Mouse (Mus musculus): ENCODE results near the gene Nrxn2. TPM values are rescaled to one million over a fixed set of nuclear protein-coding genes. Genes with fewer than 3 reads are reported as not detected.

Nrxn2 gene
- polyA plus RNA-seq, 1 experiment from 2014 or later: 41.7 TPM

GRCm38 (mm10) chr19:6536201-6536600 lies 117.7 kb downstream of the Nrxn2 start:
- Histone ChIP-seq H3K27me3 (replicated peaks; ENCODE audit: control insufficient read depth, insufficient read depth, low read length) (no peaks in the 10 kb centered on the region), H3K9me3 (replicated peaks; ENCODE audit: control insufficient read depth, low read length) (no peaks in the 10 kb centered on the region), H3K36me3 (ENCODE audit: control insufficient read depth, insufficient read depth, low read length) (no peaks in the 10 kb centered on the region), H3K4me1 (ENCODE audit: control insufficient read depth, insufficient read depth, low read length) (peaks cover 19% of the 10 kb centered on the region), H3K27ac (ENCODE audit: low read depth, low read length) (no peak overlapping the region), H3K4me3 (ENCODE audit: low read depth, low read length) (no peak overlapping the region), H3K9ac (ENCODE audit: low read length) (no peak overlapping the region), H3K4me2 (ENCODE audit: low read length) (no peak overlapping the region)
- WGBS: 84% methylated on average over 3 of the region's 3 CpGs
- ATAC-seq (no peak), DNase-seq (ENCODE audit: low spot score) (no peak)

- ATAC-seq: no peak
- peaks cover 16% of the 10 kb centered on the region for H3K4me1 ChIP-seq (ENCODE audit: control insufficient read depth, insufficient read depth, low read length)
- H3K4me2 ChIP-seq (ENCODE audit: low read length): no peak overlapping the region
- H3K9ac ChIP-seq (ENCODE audit: low read length): no peak overlapping the region
- H3K9me3 ChIP-seq (replicated peaks; ENCODE audit: control insufficient read depth, low read length): no peaks in the 10 kb centered on the region
- 75% methylated on average over 6 of the region's 6 CpGs for WGBS
- H3K36me3 ChIP-seq (ENCODE audit: control insufficient read depth, insufficient read depth, low read length): no peaks in the 10 kb centered on the region
- no peak overlapping the region for H3K27ac ChIP-seq (ENCODE audit: low read depth, low read length)
- H3K4me3 ChIP-seq (ENCODE audit: low read depth, low read length): no peak overlapping the region
- no peak for DNase-seq (ENCODE audit: low spot score)
- H3K27me3 ChIP-seq (replicated peaks; ENCODE audit: control insufficient read depth, insufficient read depth, low read length): no peaks in the 10 kb centered on the region
Observed at GRCm38 (mm10) chr19:6536696-6537095, 118.2 kb downstream of the Nrxn2 start.

GRCm38 (mm10) chr19:6537526-6537925 lies 119.0 kb downstream of the Nrxn2 start:
- DNase-seq (ENCODE audit: low spot score) (no peak), ATAC-seq (no peak)
- peaks cover 10% of the 10 kb centered on the region for H3K4me1 ChIP-seq (ENCODE audit: control insufficient read depth, insufficient read depth, low read length)
- H3K27ac ChIP-seq (ENCODE audit: low read depth, low read length): no peak overlapping the region
- 79% methylated on average over 8 of the region's 8 CpGs for WGBS
- H3K36me3 ChIP-seq (ENCODE audit: control insufficient read depth, insufficient read depth, low read length): no peaks in the 10 kb centered on the region
- H3K27me3 ChIP-seq (replicated peaks; ENCODE audit: control insufficient read depth, insufficient read depth, low read length): no peaks in the 10 kb centered on the region
- H3K4me3 ChIP-seq (ENCODE audit: low read depth, low read length): no peak overlapping the region
- no peak overlapping the region for H3K4me2 ChIP-seq (ENCODE audit: low read length)
- H3K9ac ChIP-seq (ENCODE audit: low read length): no peak overlapping the region
- no peaks in the 10 kb centered on the region for H3K9me3 ChIP-seq (replicated peaks; ENCODE audit: control insufficient read depth, low read length)

- 87% methylated on average over 6 of the region's 6 CpGs for WGBS
- Histone ChIP-seq H3K36me3 (ENCODE audit: control insufficient read depth, insufficient read depth, low read length) (no peaks in the 10 kb centered on the region), H3K9me3 (replicated peaks; ENCODE audit: control insufficient read depth, low read length) (no peaks in the 10 kb centered on the region), H3K4me2 (ENCODE audit: low read length) (no peak overlapping the region), H3K27me3 (replicated peaks; ENCODE audit: control insufficient read depth, insufficient read depth, low read length) (no peaks in the 10 kb centered on the region), H3K4me1 (ENCODE audit: control insufficient read depth, insufficient read depth, low read length) (no peaks in the 10 kb centered on the region; the same call in 1 of the 2 replicates), H3K4me3 (ENCODE audit: low read depth, low read length) (no peak overlapping the region), H3K27ac (ENCODE audit: low read depth, low read length) (no peak overlapping the region), H3K9ac (ENCODE audit: low read length) (no peak overlapping the region)
- ATAC-seq: no peak
- DNase-seq (ENCODE audit: low spot score): no peak
Observed at GRCm38 (mm10) chr19:6538546-6538945, 120.0 kb downstream of the Nrxn2 start.

GRCm38 (mm10) chr19:6539592-6539991 lies 121.1 kb downstream of the Nrxn2 start:
- Histone ChIP-seq H3K9ac (ENCODE audit: low read length) (no peak overlapping the region), H3K4me1 (ENCODE audit: control insufficient read depth, insufficient read depth, low read length) (no peaks in the 10 kb centered on the region), H3K36me3 (ENCODE audit: control insufficient read depth, insufficient read depth, low read length) (no peaks in the 10 kb centered on the region), H3K27ac (ENCODE audit: low read depth, low read length) (no peak overlapping the region), H3K4me2 (ENCODE audit: low read length) (no peak overlapping the region), H3K4me3 (ENCODE audit: low read depth, low read length) (no peak overlapping the region), H3K27me3 (replicated peaks; ENCODE audit: control insufficient read depth, insufficient read depth, low read length) (no peaks in the 10 kb centered on the region), H3K9me3 (replicated peaks; ENCODE audit: control insufficient read depth, low read length) (no peaks in the 10 kb centered on the region)
- ATAC-seq (no peak), DNase-seq (ENCODE audit: low spot score) (no peak)
- WGBS: 83% methylated on average over 4 of the region's 4 CpGs

GRCm38 (mm10) chr19:6540191-6540590 lies 121.7 kb downstream of the Nrxn2 start:
- no peaks in the 10 kb centered on the region for H3K27me3 ChIP-seq (replicated peaks; ENCODE audit: control insufficient read depth, insufficient read depth, low read length)
- no peaks in the 10 kb centered on the region for H3K36me3 ChIP-seq (ENCODE audit: control insufficient read depth, insufficient read depth, low read length)
- H3K27ac ChIP-seq (ENCODE audit: low read depth, low read length): no peak overlapping the region
- no peak overlapping the region for H3K9ac ChIP-seq (ENCODE audit: low read length)
- H3K4me3 ChIP-seq (ENCODE audit: low read depth, low read length): no peak overlapping the region
- no peak overlapping the region for H3K4me2 ChIP-seq (ENCODE audit: low read length)
- no peaks in the 10 kb centered on the region for H3K9me3 ChIP-seq (replicated peaks; ENCODE audit: control insufficient read depth, low read length)
- H3K4me1 ChIP-seq (ENCODE audit: control insufficient read depth, insufficient read depth, low read length): no peaks in the 10 kb centered on the region
- DNase-seq (ENCODE audit: low spot score): no peak
- no peak for ATAC-seq
- 68% methylated on average over 6 of the region's 6 CpGs for WGBS

- no peak overlapping the region for H3K27ac ChIP-seq (ENCODE audit: low read depth, low read length)
- H3K4me2 ChIP-seq (ENCODE audit: low read length): no peak overlapping the region
- no peaks in the 10 kb centered on the region for H3K9me3 ChIP-seq (replicated peaks; ENCODE audit: control insufficient read depth, low read length)
- WGBS: 94% methylated on average over 7 of the region's 7 CpGs
- H3K9ac ChIP-seq (ENCODE audit: low read length): no peak overlapping the region
- H3K36me3 ChIP-seq (ENCODE audit: control insufficient read depth, insufficient read depth, low read length): no peaks in the 10 kb centered on the region
- H3K4me3 ChIP-seq (ENCODE audit: low read depth, low read length): no peak overlapping the region
- no peaks in the 10 kb centered on the region for H3K27me3 ChIP-seq (replicated peaks; ENCODE audit: control insufficient read depth, insufficient read depth, low read length)
- DNase-seq (ENCODE audit: low spot score) (no peak), ATAC-seq (no peak)
- no peaks in the 10 kb centered on the region for H3K4me1 ChIP-seq (ENCODE audit: control insufficient read depth, insufficient read depth, low read length)
Observed at GRCm38 (mm10) chr19:6541521-6541920, 123.0 kb downstream of the Nrxn2 start.

GRCm38 (mm10) chr19:6542367-6543034 lies 124.0 kb downstream of the Nrxn2 start, which contains the start of gene Slc22a12:
Gene Slc22a12, minus strand, starts transcription at chr19:6543032.
- no peak for ATAC-seq
- Histone ChIP-seq H3K27me3 (replicated peaks; ENCODE audit: control insufficient read depth, insufficient read depth, low read length) (no peaks in the 10 kb centered on the region), H3K9me3 (replicated peaks; ENCODE audit: control insufficient read depth, low read length) (no peaks in the 10 kb centered on the region), H3K4me1 (ENCODE audit: control insufficient read depth, insufficient read depth, low read length) (no peaks in the 10 kb centered on the region), H3K4me3 (ENCODE audit: low read depth, low read length) (no peak within 1 kb of the TSS), H3K9ac (ENCODE audit: low read length) (no peak within 1 kb of the TSS), H3K36me3 (ENCODE audit: control insufficient read depth, insufficient read depth, low read length) (no peaks in the 10 kb centered on the region), H3K4me2 (ENCODE audit: low read length) (no peak within 1 kb of the TSS), H3K27ac (ENCODE audit: low read depth, low read length) (no peak within 1 kb of the TSS)
- 93% methylated on average over 16 of the region's 16 CpGs for WGBS
- DNase-seq (ENCODE audit: low spot score): no peak

- ATAC-seq: no peak
- Histone ChIP-seq H3K4me1 (ENCODE audit: control insufficient read depth, insufficient read depth, low read length) (no peaks in the 10 kb centered on the region), H3K27ac (ENCODE audit: low read depth, low read length) (no peak overlapping the region), H3K9ac (ENCODE audit: low read length) (no peak overlapping the region), H3K9me3 (replicated peaks; ENCODE audit: control insufficient read depth, low read length) (no peaks in the 10 kb centered on the region), H3K4me2 (ENCODE audit: low read length) (no peak overlapping the region), H3K27me3 (replicated peaks; ENCODE audit: control insufficient read depth, insufficient read depth, low read length) (no peaks in the 10 kb centered on the region), H3K36me3 (ENCODE audit: control insufficient read depth, insufficient read depth, low read length) (no peaks in the 10 kb centered on the region), H3K4me3 (ENCODE audit: low read depth, low read length) (no peak overlapping the region)
- WGBS: 91% methylated on average over 6 of the region's 6 CpGs
- DNase-seq (ENCODE audit: low spot score): no peak
Observed at GRCm38 (mm10) chr19:6543035-6543383, 124.5 kb downstream of the Nrxn2 start.

Measured in forebrain, embryonic 14.5 days (tissue).